Mouse (Mus musculus): ENCODE data around the gene Fcer2a.

Gene Fcer2a

GRCm38 (mm10) chr8:3676131-3676992 lies 17.6 kb downstream of the Fcer2a start, which contains the start of gene Trappc5:
Gene Trappc5 (plus strand): TSS chr8:3676299.
- peak; percentile 90 to 92 for DNase-seq (ENCODE audit: low spot score in 2 of 2)

- no peak for DNase-seq (ENCODE audit: low spot score in 2 of 2)
Observed at GRCm38 (mm10) chr8:3674671-3675070, 19.3 kb downstream of the Fcer2a start.

GRCm38 (mm10) chr8:3671980-3672491 lies 21.9 kb downstream of the Fcer2a start, which contains the start of gene Fcor:
Gene Fcor (minus strand): TSS chr8:3672362.
- DNase-seq (ENCODE audit: low spot score in 2 of 2): peak; percentile 75 to 83

- DNase-seq (ENCODE audit: low spot score in 2 of 2): no peak
Observed at GRCm38 (mm10) chr8:3670388-3670787, 23.6 kb downstream of the Fcer2a start.

- no peak for DNase-seq (ENCODE audit: low spot score in 2 of 2)
Observed at GRCm38 (mm10) chr8:3665507-3665906, 28.5 kb downstream of the Fcer2a start, which contains the start of gene Mcemp1. Gene Mcemp1 (plus strand): TSS chr8:3665754.

GRCm38 (mm10) chr8:3664405-3664804 lies 29.6 kb downstream of the Fcer2a start:
- DNase-seq (ENCODE audit: low spot score in 2 of 2): no peak

GRCm38 (mm10) chr8:3660889-3661288 lies 33.1 kb downstream of the Fcer2a start:
- no peak for DNase-seq (ENCODE audit: low spot score in 2 of 2)

- DNase-seq (ENCODE audit: low spot score in 2 of 2): no peak
Observed at GRCm38 (mm10) chr8:3656725-3657381, 37.1 kb downstream of the Fcer2a start.

- peak in 1 of 2 experiments; percentile 47 for DNase-seq (ENCODE audit: low spot score in 2 of 2)
Observed at GRCm38 (mm10) chr8:3655526-3655925, 38.4 kb downstream of the Fcer2a start, which contains the start of gene Retn. Gene Retn (plus strand): TSS chr8:3655770.

GRCm38 (mm10) chr8:3654726-3655508 lies 39.1 kb downstream of the Fcer2a start:
- DNase-seq (ENCODE audit: low spot score in 2 of 2): no peak

GRCm38 (mm10) chr8:3652845-3653244 lies 41.1 kb downstream of the Fcer2a start:
- no peak for DNase-seq (ENCODE audit: low spot score in 2 of 2)

- no peak for DNase-seq (ENCODE audit: low spot score in 2 of 2)
Observed at GRCm38 (mm10) chr8:3648990-3649389, 45.0 kb downstream of the Fcer2a start.

GRCm38 (mm10) chr8:3648268-3648667 lies 45.7 kb downstream of the Fcer2a start:
- DNase-seq (ENCODE audit: low spot score in 2 of 2): no peak

GRCm38 (mm10) chr8:3647561-3647960 lies 46.4 kb downstream of the Fcer2a start:
- no peak for DNase-seq (ENCODE audit: low spot score in 2 of 2)

GRCm38 (mm10) chr8:3646824-3647531 lies 47.0 kb downstream of the Fcer2a start:
- no peak for DNase-seq (ENCODE audit: low spot score in 2 of 2)

GRCm38 (mm10) chr8:3645804-3646203 lies 48.2 kb downstream of the Fcer2a start:
- peak; percentile 29 to 77 for DNase-seq (ENCODE audit: low spot score in 2 of 2)
